Mouse (Mus musculus): ENCODE measurements around the gene Samd5. TPM values are rescaled to one million over a fixed set of nuclear protein-coding genes. Genes with fewer than 3 reads are reported as not detected.

Gene Samd5
- polyA plus RNA-seq, 1 experiment from 2014 or later = 0.66 TPM

GRCm38 (mm10) chr10:9678071-9678470, 3.1 kb upstream of the Samd5 start:
- Histone ChIP-seq H3K4me3 (ENCODE audit: low read depth, low read length) (no peak overlapping the region), H3K9me3 (ENCODE audit: low read length) (no peaks in the 10 kb centered on the region), H3K4me1 (ENCODE audit: insufficient read depth) (peaks cover 2% of the 10 kb centered on the region; the same call in 1 of the 2 replicates), H3K36me3 (replicated peaks; ENCODE audit: insufficient read depth, low read length) (no peaks in the 10 kb centered on the region), H3K9ac (replicated peaks) (no peak overlapping the region), H3K27ac (ENCODE audit: low read depth) (no peak overlapping the region), H3K27me3 (ENCODE audit: insufficient read depth, low read length) (peaks cover 34% of the 10 kb centered on the region), H3K4me2 (ENCODE audit: low read depth, low read length) (no peak overlapping the region)
- TF ChIP-seq CTCF (IDR thresholded peaks at IDR 0.05; ENCODE audit: low read depth) (no peak), EP300 (IDR thresholded peaks at IDR 0.05; ENCODE audit: low read depth) (no peak)
- 45% methylated on average over 5 of the region's 5 CpGs for WGBS (ENCODE audit: insufficient replicate concordance)
- no peak for ATAC-seq
- no peak for DNase-seq

GRCm38 (mm10) chr10:9676886-9677285, 1.9 kb upstream of the Samd5 start:
- peaks cover 39% of the 10 kb centered on the region for H3K27me3 ChIP-seq (ENCODE audit: insufficient read depth, low read length)
- peaks cover 2% of the 10 kb centered on the region; the same call in 1 of the 2 replicates for H3K4me1 ChIP-seq (ENCODE audit: insufficient read depth)
- 2% methylated on average over 17 of the region's 17 CpGs for WGBS (ENCODE audit: insufficient replicate concordance)
- H3K27ac ChIP-seq (ENCODE audit: low read depth) = no peak overlapping the region
- H3K9me3 ChIP-seq (ENCODE audit: low read length) = no peaks in the 10 kb centered on the region
- peak; percentile 56 for DNase-seq
- H3K4me2 ChIP-seq (ENCODE audit: low read depth, low read length) = peak overlapping the region; percentile 55
- no peak overlapping the region for H3K4me3 ChIP-seq (ENCODE audit: low read depth, low read length)
- no peak overlapping the region for H3K9ac ChIP-seq (replicated peaks)
- peak; percentile 21; the same call in 1 of the 2 replicates for ATAC-seq
- H3K36me3 ChIP-seq (replicated peaks; ENCODE audit: insufficient read depth, low read length) = no peaks in the 10 kb centered on the region
- TF ChIP-seq CTCF (IDR thresholded peaks at IDR 0.05; ENCODE audit: low read depth) = peak; percentile 87
- no peak for TF ChIP-seq EP300 (IDR thresholded peaks at IDR 0.05; ENCODE audit: low read depth)

GRCm38 (mm10) chr10:9676418-9676786, 1.4 kb upstream of the Samd5 start:
- ATAC-seq (no peak), DNase-seq (no peak)
- Histone ChIP-seq H3K27me3 (ENCODE audit: insufficient read depth, low read length) (peaks cover 39% of the 10 kb centered on the region), H3K4me2 (ENCODE audit: low read depth, low read length) (0 out of 2 replicates have a peak overlapping the region, but pooled peaks have one; percentile 55), H3K27ac (ENCODE audit: low read depth) (no peak overlapping the region), H3K4me3 (ENCODE audit: low read depth, low read length) (no peak overlapping the region), H3K36me3 (replicated peaks; ENCODE audit: insufficient read depth, low read length) (no peaks in the 10 kb centered on the region), H3K9me3 (ENCODE audit: low read length) (no peaks in the 10 kb centered on the region), H3K4me1 (ENCODE audit: insufficient read depth) (peaks cover 2% of the 10 kb centered on the region; the same call in 1 of the 2 replicates), H3K9ac (replicated peaks) (no peak overlapping the region)
- TF ChIP-seq EP300 (IDR thresholded peaks at IDR 0.05; ENCODE audit: low read depth) (no peak), CTCF (IDR thresholded peaks at IDR 0.05; ENCODE audit: low read depth) (no peak)
- 5% methylated on average over 7 of the region's 7 CpGs for WGBS (ENCODE audit: insufficient replicate concordance)

GRCm38 (mm10) chr10:9675550-9676417, 776 bp upstream of the Samd5 start:
- no peak overlapping the region for H3K27ac ChIP-seq (ENCODE audit: low read depth)

GRCm38 (mm10) chr10:9673276-9673675, 1.7 kb downstream of the Samd5 start:
- no peak for ATAC-seq
- H3K36me3 ChIP-seq (replicated peaks; ENCODE audit: insufficient read depth, low read length) = no peaks in the 10 kb centered on the region
- H3K9ac ChIP-seq (replicated peaks) = no peak overlapping the region
- H3K4me1 ChIP-seq (ENCODE audit: insufficient read depth) = peaks cover 2% of the 10 kb centered on the region; the same call in 1 of the 2 replicates
- no peak overlapping the region for H3K4me3 ChIP-seq (ENCODE audit: low read depth, low read length)
- no peak overlapping the region; the same call in 1 of the 2 replicates for H3K4me2 ChIP-seq (ENCODE audit: low read depth, low read length)
- peaks cover 39% of the 10 kb centered on the region for H3K27me3 ChIP-seq (ENCODE audit: insufficient read depth, low read length)
- no peak overlapping the region for H3K27ac ChIP-seq (ENCODE audit: low read depth)
- no peaks in the 10 kb centered on the region for H3K9me3 ChIP-seq (ENCODE audit: low read length)
- no peak for DNase-seq
- TF ChIP-seq EP300 (IDR thresholded peaks at IDR 0.05; ENCODE audit: low read depth) (no peak), CTCF (IDR thresholded peaks at IDR 0.05; ENCODE audit: low read depth) (no peak)

More at GRCm38 (mm10) chr10:9675550-9676417, 776 bp upstream of the Samd5 start:
- H3K9me3 ChIP-seq (ENCODE audit: low read length) = no peaks in the 10 kb centered on the region
- peak overlapping the region; percentile 75 for H3K4me2 ChIP-seq (ENCODE audit: low read depth, low read length)
- ATAC-seq (no peak), DNase-seq (no peak)
- TF ChIP-seq CTCF (IDR thresholded peaks at IDR 0.05; ENCODE audit: low read depth) = no peak
- TF ChIP-seq EP300 (IDR thresholded peaks at IDR 0.05; ENCODE audit: low read depth) = no peak
- WGBS (ENCODE audit: insufficient replicate concordance) = 4% methylated on average over 36 of the region's 36 CpGs
- peaks cover 2% of the 10 kb centered on the region; the same call in 1 of the 2 replicates for H3K4me1 ChIP-seq (ENCODE audit: insufficient read depth)
- H3K27me3 ChIP-seq (ENCODE audit: insufficient read depth, low read length) = peaks cover 39% of the 10 kb centered on the region
- H3K9ac ChIP-seq (replicated peaks) = no peak overlapping the region
- H3K36me3 ChIP-seq (replicated peaks; ENCODE audit: insufficient read depth, low read length) = no peaks in the 10 kb centered on the region
- peak overlapping the region; percentile 44 for H3K4me3 ChIP-seq (ENCODE audit: low read depth, low read length)

- WGBS (ENCODE audit: insufficient replicate concordance) = 69% methylated on average over 5 of the region's 5 CpGs
- no peak overlapping the region for H3K4me3 ChIP-seq (ENCODE audit: low read depth, low read length)
These were observed 2.3 kb downstream of the Samd5 start for GRCm38 (mm10) chr10:9672751-9673150.

More at GRCm38 (mm10) chr10:9672751-9673150, 2.3 kb downstream of the Samd5 start:
- Histone ChIP-seq H3K9ac (replicated peaks) (no peak overlapping the region), H3K27me3 (ENCODE audit: insufficient read depth, low read length) (peaks cover 39% of the 10 kb centered on the region), H3K9me3 (ENCODE audit: low read length) (no peaks in the 10 kb centered on the region), H3K4me1 (ENCODE audit: insufficient read depth) (peaks cover 2% of the 10 kb centered on the region; the same call in 1 of the 2 replicates), H3K27ac (ENCODE audit: low read depth) (no peak overlapping the region), H3K4me2 (ENCODE audit: low read depth, low read length) (no peak overlapping the region), H3K36me3 (replicated peaks; ENCODE audit: insufficient read depth, low read length) (no peaks in the 10 kb centered on the region)
- DNase-seq (no peak), ATAC-seq (no peak)
- TF ChIP-seq EP300 (IDR thresholded peaks at IDR 0.05; ENCODE audit: low read depth) (no peak), CTCF (IDR thresholded peaks at IDR 0.05; ENCODE audit: low read depth) (no peak)
